Mouse (Mus musculus) left cerebral cortex, postnatal 14 days (tissue): ENCODE results near the gene Olfr606. TPM values are rescaled to one million over a fixed set of nuclear protein-coding genes. Genes with fewer than 3 reads are reported as not detected.
"Not testable (repeated sequence)": the region's sequence is repeated elsewhere in the genome, so short reads cannot be mapped to it uniquely, and the experiment has no call there.

Experiments
- DNase-seq, 2 experiments: peaks; one replicate each; pipeline ENCODE4 v3.0.0; 2021 to 2022; ENCODE audit warnings: low spot score in 2 of 2, mixed read lengths in 1 of 2
- intact Hi-C: fragments of 180-260 bp; cut with DNase I; formaldehyde crosslinking; loops from one replicate; pipeline ENCODE4 v1.15.1; 2025
- long read RNA-seq, 2 experiments: library from polyadenylated mRNA; stranded (forward); transcript quantifications; one replicate each; pipeline ENCODE4 v2.0.0; 2021
- microRNA-seq, 2 experiments: library from miRNA; unstranded; fragments of <30 nt; microRNA quantifications; one replicate each; pipeline ENCODE4 v1.2.0; 2022
- total RNA-seq, 2 experiments: library from RNA; stranded (reverse); gene quantifications; 2 replicates each; pipeline ENCODE4 v1.2.3; 2021

Olfr606 gene
- not detected for total RNA-seq
- long read RNA-seq, experiment 1: 0 reads
- long read RNA-seq, experiment 2: 0 reads

DNA sequence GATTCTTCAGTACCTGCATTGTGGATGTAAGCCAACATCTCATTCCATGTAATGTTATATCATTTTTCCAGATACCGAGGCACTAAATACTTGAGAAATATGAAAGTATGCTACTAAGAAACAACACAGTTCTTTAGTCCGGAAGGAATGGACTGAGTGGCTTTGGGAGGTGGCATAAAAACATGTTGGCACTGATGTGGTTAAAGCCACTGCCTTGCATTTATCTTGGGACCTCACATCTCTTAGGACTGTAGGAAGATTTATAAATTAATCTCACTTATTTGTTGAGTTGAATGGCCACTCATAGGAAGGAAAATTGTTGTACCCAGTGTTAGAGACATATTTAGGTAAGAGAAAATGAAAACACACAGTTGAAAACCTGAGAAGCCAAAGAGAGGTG is at the start of gene Olfr606:
TSS of gene Olfr606 (plus strand) at position 301 of the 400 bp plus-strand sequence.
- intact Hi-C loops: no loop called here
- DNase-seq: no peak

DNA sequence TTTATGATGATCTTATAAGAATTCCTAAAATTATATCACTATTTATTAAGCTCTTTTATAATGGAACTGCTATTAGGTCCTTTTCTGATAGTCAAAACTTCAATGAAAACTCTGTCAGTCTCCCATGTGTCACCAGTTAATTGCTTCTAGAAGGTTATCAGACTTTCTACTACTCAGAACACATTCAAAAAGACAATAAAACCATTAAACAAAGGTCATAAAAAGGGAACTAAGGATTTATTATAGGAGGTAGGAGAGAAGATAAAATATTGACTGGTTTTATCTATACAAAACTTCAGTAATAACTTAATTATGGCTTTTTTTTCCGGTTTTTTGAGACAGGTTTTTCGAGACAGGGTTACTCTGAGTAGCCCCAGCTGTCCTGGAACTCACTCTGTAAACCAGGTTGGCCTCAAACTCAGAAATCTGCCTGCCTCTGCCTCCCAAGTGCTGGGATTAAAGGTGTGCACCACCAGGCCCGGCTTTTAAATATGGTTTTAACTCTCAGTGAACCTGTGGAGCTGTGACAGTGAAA is 42.3 kb upstream of the Olfr606 start:
- intact Hi-C loops, DNase-seq: not testable (repeated sequence)

DNA sequence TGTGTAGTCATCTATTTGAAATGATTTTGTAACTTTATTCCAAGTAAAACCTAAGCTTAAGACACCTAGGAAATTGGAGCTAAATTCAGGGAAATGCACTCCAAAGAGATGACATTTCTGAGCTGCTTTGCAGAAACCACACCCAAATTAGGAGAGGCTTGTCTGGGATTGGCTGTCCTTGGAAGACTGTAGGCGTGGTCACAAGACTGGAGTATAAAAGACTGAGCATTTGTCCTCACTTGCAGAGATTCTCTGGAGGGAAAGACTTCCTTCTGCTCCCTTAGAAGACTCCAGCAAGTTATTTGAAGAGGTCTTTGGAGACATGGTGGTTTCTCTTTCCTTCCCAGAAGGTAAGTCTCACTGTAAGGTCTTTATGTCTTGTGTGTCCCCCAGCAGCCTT is 34.1 kb upstream of the Olfr606 start, which contains the start of gene Usp17lc:
TSS of gene Usp17lc (plus strand) at position 301 of the 400 bp plus-strand sequence.
- DNase-seq, intact Hi-C loops: not testable (repeated sequence)

DNA sequence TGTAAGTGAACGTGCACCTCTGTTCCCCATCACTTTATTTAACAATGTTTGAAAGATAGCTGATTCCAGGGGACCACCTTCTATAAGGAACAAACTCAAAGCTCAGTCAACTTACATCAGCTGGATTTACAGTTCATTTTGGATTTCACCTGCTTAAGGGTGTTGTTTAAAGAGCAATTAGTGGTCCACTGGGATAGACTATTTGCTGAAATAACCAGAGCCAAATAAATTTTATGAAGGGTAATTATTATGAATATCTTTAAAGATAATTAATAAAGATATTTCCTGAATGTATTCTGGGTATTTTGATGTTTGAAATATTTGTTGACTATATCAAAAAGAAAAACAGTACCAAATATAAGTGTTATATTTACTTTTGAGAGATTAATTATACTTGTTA is 3.5 kb upstream of the Olfr606 start, which contains the start of gene Olfr605:
TSS of gene Olfr605 (minus strand) at position 101 of the 400 bp plus-strand sequence.
- DNase-seq: no peak
- intact Hi-C loops: no loop called here

DNA sequence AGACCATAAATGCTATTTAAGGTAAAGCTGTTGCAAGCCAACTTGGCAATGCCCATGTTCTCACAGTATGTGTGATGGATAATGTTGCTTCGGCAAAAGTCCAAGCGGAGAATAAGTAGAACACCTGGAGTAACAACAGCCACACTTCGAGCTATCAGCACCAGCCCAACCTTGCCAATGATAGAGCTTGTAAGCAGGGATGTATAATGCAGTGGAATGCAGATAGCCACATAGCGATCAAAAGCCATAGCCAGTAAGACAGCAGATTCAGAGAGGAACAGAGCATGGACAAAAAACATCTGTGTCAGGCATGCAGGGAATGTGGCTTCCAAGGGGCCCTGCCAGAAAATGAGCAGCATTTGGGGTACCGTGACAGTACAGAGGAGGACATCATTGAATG is 11.7 kb downstream of the Olfr606 start:
- intact Hi-C loops: no loop called here

DNA sequence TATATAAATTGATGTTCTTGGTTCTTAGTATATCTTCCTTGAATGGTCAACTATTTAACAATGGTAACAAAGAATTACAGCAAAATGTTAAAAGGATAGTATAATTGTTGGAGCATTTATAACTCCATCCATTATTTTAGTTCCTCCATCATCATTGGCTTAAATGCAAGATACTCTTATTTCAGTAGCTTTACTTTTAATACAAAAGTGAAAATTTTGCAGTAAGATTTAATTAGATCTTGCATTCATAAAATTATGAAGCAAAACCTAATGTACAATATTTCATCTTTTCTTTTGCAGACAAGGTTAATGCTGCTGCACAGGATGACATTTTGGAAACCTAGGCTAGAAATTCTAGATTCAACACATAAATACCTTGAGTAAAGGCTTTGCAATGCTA is 20.7 kb downstream of the Olfr606 start, which contains the start of gene Olfr608:
TSS of gene Olfr608 (plus strand) at position 301 of the 400 bp plus-strand sequence.
- no peak for DNase-seq
- intact Hi-C loops: no loop called here

More for the DNA sequence above, 11.7 kb downstream of the Olfr606 start:
- DNase-seq: no peak

DNA sequence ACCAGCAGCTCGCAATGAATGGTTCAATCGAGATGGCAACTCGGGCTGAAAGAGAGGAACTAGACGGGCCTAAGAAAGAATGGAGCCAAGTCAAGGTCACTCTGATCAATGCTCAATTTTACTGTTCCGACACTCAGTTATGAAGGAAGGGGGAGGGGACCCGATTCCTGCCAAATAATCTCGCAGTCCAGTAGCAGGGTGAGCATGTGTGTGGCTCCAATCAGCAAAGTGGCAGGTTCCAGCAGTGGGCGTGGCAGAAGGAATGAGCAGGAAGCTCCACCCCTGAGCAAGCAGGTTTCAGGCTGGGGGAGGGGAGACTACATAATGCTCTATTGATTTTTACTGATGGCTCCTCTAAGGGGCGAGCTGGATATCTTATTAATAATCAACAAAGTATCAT is 28.3 kb downstream of the Olfr606 start:
- intact Hi-C loops, DNase-seq: not testable (repeated sequence)

DNA sequence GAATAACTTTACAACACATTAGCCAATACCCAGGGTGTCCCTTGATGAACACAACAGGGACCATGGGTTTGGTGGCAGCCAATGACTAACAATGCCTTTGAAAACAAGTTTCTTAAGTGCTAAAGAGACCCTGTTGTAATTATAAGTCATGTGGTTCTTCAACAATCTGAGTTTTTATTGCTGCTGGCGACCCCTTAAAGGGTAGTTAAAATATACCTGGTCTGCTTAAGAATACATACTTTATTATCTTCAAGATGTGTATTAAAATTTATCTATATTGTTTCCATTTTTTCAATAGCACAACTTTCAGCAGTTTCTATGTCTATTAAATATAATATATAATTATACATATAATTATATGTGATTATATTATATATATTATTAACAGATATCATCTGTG is 49.1 kb downstream of the Olfr606 start, which contains the start of gene Olfr609:
TSS of gene Olfr609 (minus strand) at position 101 of the 400 bp plus-strand sequence.
- intact Hi-C loops: no loop called here
- DNase-seq: no peak

Small RNA genes within 50 kb of the gene (microRNA-seq; reads per million reads assigned to microRNA genes)
- gene Gm25774: 0 reads per million in 2 experiments

Other genes starting within 250 kb of the Olfr606 start
- not detected for gene Olfr593, start 237.2 kb upstream of the Olfr606 start, total RNA-seq
- gene Olfr594, start 232.1 kb upstream of the Olfr606 start, total RNA-seq: not detected
- not detected for gene Usp17ld, start 196.5 kb upstream of the Olfr606 start, total RNA-seq
- gene Olfr596, start 143.4 kb upstream of the Olfr606 start, total RNA-seq: not detected
- not detected for gene Olfr597, start 132.7 kb upstream of the Olfr606 start, total RNA-seq
- not detected for gene Olfr598, start 125.5 kb upstream of the Olfr606 start, total RNA-seq
- not detected for gene Olfr599, start 113.1 kb upstream of the Olfr606 start, total RNA-seq
- not detected for gene Olfr600, start 99.4 kb upstream of the Olfr606 start, total RNA-seq
- gene Olfr601, start 86.4 kb upstream of the Olfr606 start, total RNA-seq: not detected
- gene Olfr603, start 62.9 kb upstream of the Olfr606 start, total RNA-seq: not detected
- gene Usp17lc, start 34.0 kb upstream of the Olfr606 start, total RNA-seq: not detected
- gene Olfr605, start 3.6 kb upstream of the Olfr606 start, total RNA-seq: not detected
- not detected for gene Olfr607, start 15.1 kb downstream of the Olfr606 start, total RNA-seq
- gene Olfr608, start 20.8 kb downstream of the Olfr606 start, total RNA-seq: not detected
- gene Olfr609, start 49.0 kb downstream of the Olfr606 start, total RNA-seq: not detected
- not detected for gene Olfr610, start 63.1 kb downstream of the Olfr606 start, total RNA-seq
- not detected for gene Olfr611, start 71.8 kb downstream of the Olfr606 start, total RNA-seq
- not detected for gene Olfr612, start 93.7 kb downstream of the Olfr606 start, total RNA-seq
- not detected for gene Olfr613, start 99.0 kb downstream of the Olfr606 start, total RNA-seq
- gene Olfr615, start 107.0 kb downstream of the Olfr606 start, total RNA-seq: not detected
- gene Olfr616, start 120.1 kb downstream of the Olfr606 start, total RNA-seq: not detected
- gene Olfr617, start 124.0 kb downstream of the Olfr606 start, total RNA-seq: not detected
- gene Olfr618, start 141.1 kb downstream of the Olfr606 start, total RNA-seq: not detected
- not detected for gene Olfr619, start 151.5 kb downstream of the Olfr606 start, total RNA-seq
- gene Olfr620, start 163.5 kb downstream of the Olfr606 start, total RNA-seq: not detected
- gene Olfr622, start 193.7 kb downstream of the Olfr606 start, total RNA-seq: not detected
- not detected for gene Olfr623, start 214.7 kb downstream of the Olfr606 start, total RNA-seq
- gene Olfr624, start 222.1 kb downstream of the Olfr606 start, total RNA-seq: under 1 TPM in 1 of 2 experiments, not detected in 1; 0.06 TPM
- not detected for gene Olfr625-ps1, start 233.7 kb downstream of the Olfr606 start, total RNA-seq